Mouse (Mus musculus) neutrophil, adult 83 days (primary cell): Measurements from ENCODE around the gene Tldc2. TPM values are rescaled to one million over a fixed set of nuclear protein-coding genes. Genes with fewer than 3 reads are reported as not detected.

ENCODE experiments used
- total RNA-seq, 2 experiments: library from RNA; stranded (reverse); gene quantifications; one replicate each; pipeline ENCODE4 v1.2.4; 2023

Gene Tldc2
- not detected for total RNA-seq

GRCm38 (mm10) chr2:157086796-157087195 is at the start of gene Tldc2:
Gene Tldc2 (plus strand): TSS chr2:157087055.

GRCm38 (mm10) chr2:157078793-157079700 is 7.8 kb upstream of the Tldc2 start, which contains the start of gene Soga1:
Gene Soga1 (minus strand): TSS chr2:157079254.

GRCm38 (mm10) chr2:157135014-157135413 is 48.2 kb downstream of the Tldc2 start, which contains the start of gene Samhd1:
Gene Samhd1 (minus strand): TSS chr2:157135265.

Other genes with a start within 250 kb of the Tldc2 start
- 10 to 100 TPM in 1 of 2 experiments, 1 to 10 TPM in 1; 8.0 to 10.5 TPM for gene Tgif2, start 247.0 kb upstream of the Tldc2 start, total RNA-seq
- gene 4930518I15Rik, start 229.1 kb upstream of the Tldc2 start, total RNA-seq = 1 to 10 TPM; 3.3 to 4.6 TPM
- 100 to 1,000 TPM; 281 to 290 TPM for gene Rab5if, start 223.9 kb upstream of the Tldc2 start, total RNA-seq
- gene Sla2, start 199.9 kb upstream of the Tldc2 start, total RNA-seq = under 1 TPM; 0.15 to 0.18 TPM
- gene Ndrg3, start 95.0 kb upstream of the Tldc2 start, total RNA-seq = 10 to 100 TPM; 13.0 to 19.5 TPM
- 10 to 100 TPM; 24.9 to 31.4 TPM for gene Dsn1, start 79.9 kb upstream of the Tldc2 start, total RNA-seq
- gene Soga1, start 7.8 kb upstream of the Tldc2 start, total RNA-seq = 1 to 10 TPM; 3.1 to 4.7 TPM
- 100 to 1,000 TPM; 469 to 527 TPM for gene Samhd1, start 48.2 kb downstream of the Tldc2 start, total RNA-seq
- 10 to 100 TPM; 33.0 to 33.7 TPM for gene Rbl1, start 117.5 kb downstream of the Tldc2 start, total RNA-seq
- gene Rpn2, start 192.0 kb downstream of the Tldc2 start, total RNA-seq = 100 to 1,000 TPM; 132 to 142 TPM
- gene Mroh8, start 192.5 kb downstream of the Tldc2 start, total RNA-seq = not detected